Mouse (Mus musculus): ENCODE data around the gene 4932415D10Rik.

DNA sequence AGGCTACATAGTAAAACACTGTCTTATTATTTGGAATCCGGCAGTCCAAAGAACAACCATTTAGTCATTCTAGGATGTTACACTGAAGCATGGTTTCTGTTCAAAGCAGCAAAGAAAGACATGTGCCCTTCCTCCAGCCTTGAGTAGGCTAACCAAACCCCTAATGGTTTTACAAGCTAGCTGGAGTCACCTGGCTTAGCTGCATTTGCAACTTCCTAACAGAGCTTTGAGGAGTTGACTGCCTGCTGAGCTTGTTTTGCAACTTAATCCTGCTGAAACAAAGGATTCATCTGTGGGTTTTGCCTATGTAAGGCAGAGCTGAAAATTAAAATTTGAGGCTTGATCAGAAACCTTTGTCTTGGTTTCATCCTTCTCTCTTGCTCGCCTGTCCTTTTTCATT lies 59.1 kb downstream of the 4932415D10Rik start:
- TF ChIP-seq CTCF (IDR thresholded peaks at IDR 0.05; ENCODE audit: borderline replicate concordance, insufficient read depth, low read depth, low read length), result no peak
- no peak for TF ChIP-seq POLR2A (IDR thresholded peaks at IDR 0.05; ENCODE audit: borderline replicate concordance, insufficient read depth, low read length)

Measured in cerebellum, adult 2 months (tissue).